Mouse (Mus musculus) hindbrain, embryonic 13.5 days (tissue): ENCODE measurements at regions not wholly inside any gene's neighbourhood (a gene's known extent, or its start where the extent isn't known, plus 50 kb on each side); places are given as distances from the start of the nearest gene placed in this dataset.

Experiments used
- ATAC-seq: fragments of 200-750 bp; cut with Nextera tagmentation; 2 replicates; pipeline ENCODE4 v1.8.0; 2017; ENCODE audit warnings: moderate TSS enrichment; ENCODE audit not compliant: low FRiP score
- H3K27ac ChIP-seq: fragments of 300-500 bp; sonication (generic); 2 replicates; pipeline ENCODE4 v1.5.1; 2015; ENCODE audit warnings: inconsistent platforms, mild to moderate bottlenecking, moderate library complexity
- H3K27me3 ChIP-seq: fragments of 300-500 bp; sonication (generic); 2 replicates; pipeline ENCODE4 v1.6.1; 2015; ENCODE audit warnings: mild to moderate bottlenecking, inconsistent platforms
- H3K36me3 ChIP-seq: fragments of 300-500 bp; sonication (generic); 2 replicates; pipeline ENCODE4 v1.6.1; 2015; ENCODE audit warnings: mild to moderate bottlenecking, inconsistent platforms
- H3K4me1 ChIP-seq: fragments of 300-500 bp; sonication (generic); replicated peaks from 2 replicates; pipeline ENCODE4 v1.6.1; 2015; ENCODE audit warnings: inconsistent platforms
- H3K4me2 ChIP-seq: fragments of 300-500 bp; sonication (generic); 2 replicates; pipeline ENCODE4 v1.6.1; 2015; ENCODE audit warnings: inconsistent platforms, mild to moderate bottlenecking, moderate library complexity
- H3K4me3 ChIP-seq: fragments of 300-500 bp; sonication (generic); 2 replicates; pipeline ENCODE4 v1.5.1; 2015; ENCODE audit warnings: mild to moderate bottlenecking, inconsistent platforms
- H3K9ac ChIP-seq: fragments of 300-500 bp; sonication (generic); 2 replicates; pipeline ENCODE4 v1.6.1; 2015; ENCODE audit warnings: mild to moderate bottlenecking, inconsistent platforms
- H3K9me3 ChIP-seq: fragments of 300-500 bp; sonication (generic); 2 replicates; pipeline ENCODE4 v1.6.1; 2016; ENCODE audit warnings: inconsistent platforms
- WGBS: fragments of 180-500 bp; shearing (Covaris S2); methylation state at CpG from one replicate; pipeline ENCODE4 v1.1.7; 2015; 5-methylcytosine and 5-hydroxymethylcytosine counted together

DNA sequence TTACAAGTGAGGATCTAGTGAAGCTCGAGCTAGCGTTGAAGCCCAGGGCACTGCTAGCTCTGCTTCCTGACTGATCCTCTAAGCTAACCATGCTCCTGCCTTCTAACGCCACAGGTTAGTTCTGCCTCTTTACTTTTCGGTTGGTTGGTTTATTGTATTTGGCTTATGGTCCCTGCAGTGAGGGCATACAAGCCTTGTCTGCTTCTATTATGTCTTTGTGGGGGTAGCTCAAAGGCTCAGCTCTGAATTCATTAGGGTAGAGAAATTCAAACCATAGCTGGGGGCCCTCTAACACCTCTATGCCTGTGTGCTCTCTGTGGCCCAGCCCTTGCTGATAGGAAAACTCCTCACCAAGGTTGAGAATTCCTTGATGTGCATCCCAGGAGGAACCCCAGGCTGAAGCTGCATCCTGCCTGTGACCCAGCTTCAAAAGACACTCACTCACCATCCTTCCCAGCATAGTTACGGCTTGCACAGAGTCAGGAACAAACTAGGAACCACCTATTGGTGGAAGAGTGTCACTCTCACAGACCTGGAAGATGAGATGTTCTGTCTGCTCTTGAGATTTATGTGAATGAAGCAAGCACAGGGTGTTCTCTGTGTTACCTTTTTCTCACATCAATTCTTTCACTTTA lies 536.7 kb upstream of the Kdm8 start:
- Histone ChIP-seq H3K27ac (no peak overlapping the region), H3K4me1 (no peaks in the 10 kb centered on the region), H3K4me2 (no peak overlapping the region), H3K36me3 (no peaks in the 10 kb centered on the region), H3K27me3 (0 out of 2 replicates have a peak, but pooled peaks cover 1% of the 10 kb centered on the region), H3K9ac (no peak overlapping the region), H3K4me3 (no peak overlapping the region), H3K9me3 (no peaks in the 10 kb centered on the region)
- no peak for ATAC-seq
- 65% methylated on average over 5 of the region's 5 CpGs for WGBS

DNA sequence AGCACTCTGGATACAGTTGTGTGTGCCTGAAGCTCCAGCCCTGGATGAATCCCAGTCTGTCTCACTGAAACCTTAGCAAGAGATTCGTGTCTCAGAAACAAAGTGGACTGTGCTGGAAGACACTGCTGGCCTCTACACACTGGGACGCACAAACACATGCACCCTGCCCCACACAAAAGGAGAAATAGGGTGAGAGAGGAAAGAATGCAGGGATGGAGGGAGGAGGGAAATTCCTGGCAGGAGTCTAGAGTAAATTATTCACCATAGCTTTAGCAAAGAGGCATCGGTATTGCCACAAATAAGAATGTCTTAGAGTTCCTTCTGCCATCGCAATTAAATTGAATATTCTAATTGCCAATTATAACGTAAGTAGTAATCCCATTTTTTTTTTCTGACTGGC lies 530.4 kb upstream of the Kdm8 start:
- WGBS, result 68% methylated on average over 5 of the region's 5 CpGs

GRCm38 (mm10) chr7:124914479-124914878 lies 530.0 kb upstream of the Kdm8 start:
- 77% methylated on average over 4 of the region's 4 CpGs for WGBS

More for the DNA sequence above, 530.4 kb upstream of the Kdm8 start:
- Histone ChIP-seq H3K27ac (no peak overlapping the region), H3K9ac (no peak overlapping the region), H3K27me3 (no peaks in the 10 kb centered on the region), H3K9me3 (no peaks in the 10 kb centered on the region), H3K4me2 (no peak overlapping the region), H3K4me3 (no peak overlapping the region), H3K36me3 (no peaks in the 10 kb centered on the region), H3K4me1 (peaks cover 7% of the 10 kb centered on the region)
- no peak for ATAC-seq

GRCm38 (mm10) chr7:124914972-124915371 lies 529.5 kb upstream of the Kdm8 start:
- no peak overlapping the region for H3K27ac ChIP-seq
- no peaks in the 10 kb centered on the region for H3K36me3 ChIP-seq
- H3K9ac ChIP-seq, result no peak overlapping the region
- peaks cover 7% of the 10 kb centered on the region for H3K4me1 ChIP-seq
- H3K9me3 ChIP-seq, result no peaks in the 10 kb centered on the region
- H3K4me3 ChIP-seq, result no peak overlapping the region
- ATAC-seq, result no peak
- H3K4me2 ChIP-seq, result no peak overlapping the region
- H3K27me3 ChIP-seq, result no peaks in the 10 kb centered on the region
- 72% methylated on average over 6 of the region's 6 CpGs for WGBS

More at GRCm38 (mm10) chr7:124914479-124914878, 530.0 kb upstream of the Kdm8 start:
- Histone ChIP-seq H3K9ac (no peak overlapping the region), H3K4me3 (no peak overlapping the region), H3K27me3 (no peaks in the 10 kb centered on the region), H3K4me2 (no peak overlapping the region), H3K4me1 (peaks cover 7% of the 10 kb centered on the region), H3K36me3 (no peaks in the 10 kb centered on the region), H3K9me3 (no peaks in the 10 kb centered on the region), H3K27ac (no peak overlapping the region)
- ATAC-seq, result no peak

DNA sequence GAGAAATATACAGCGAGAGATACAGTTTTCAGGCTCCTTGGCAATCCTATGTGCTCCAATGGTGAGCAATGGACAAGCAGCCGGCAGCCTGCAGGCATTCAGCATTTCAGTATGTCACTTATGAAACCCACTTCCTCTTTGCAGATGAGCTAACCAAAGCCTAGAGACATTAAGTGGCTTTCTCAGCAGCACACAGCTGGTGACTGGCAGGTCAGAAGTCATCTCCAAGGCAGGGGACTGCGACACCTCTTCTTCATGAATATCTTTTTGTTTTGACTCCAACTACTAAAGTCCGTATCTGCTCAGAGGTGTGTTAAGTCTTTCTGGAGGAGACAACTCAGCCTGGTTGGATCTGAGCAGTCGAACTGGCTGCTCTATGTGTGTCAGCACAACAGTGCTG lies 528.8 kb upstream of the Kdm8 start:
- no peak overlapping the region for H3K27ac ChIP-seq
- no peaks in the 10 kb centered on the region for H3K36me3 ChIP-seq
- no peaks in the 10 kb centered on the region for H3K27me3 ChIP-seq
- H3K4me3 ChIP-seq, result no peak overlapping the region
- H3K9ac ChIP-seq, result no peak overlapping the region
- ATAC-seq, result no peak
- H3K9me3 ChIP-seq, result no peaks in the 10 kb centered on the region
- 77% methylated on average over 5 of the region's 5 CpGs for WGBS
- H3K4me2 ChIP-seq, result no peak overlapping the region
- H3K4me1 ChIP-seq, result peaks cover 7% of the 10 kb centered on the region

- no peak overlapping the region for H3K4me2 ChIP-seq
- H3K27ac ChIP-seq, result no peak overlapping the region
- H3K4me1 ChIP-seq, result peaks cover 7% of the 10 kb centered on the region
- no peak overlapping the region for H3K4me3 ChIP-seq
- WGBS, result 43% methylated on average over 5 of the region's 5 CpGs
- no peaks in the 10 kb centered on the region for H3K36me3 ChIP-seq
- no peak overlapping the region for H3K9ac ChIP-seq
- ATAC-seq, result no peak
- no peaks in the 10 kb centered on the region for H3K9me3 ChIP-seq
- H3K27me3 ChIP-seq, result no peaks in the 10 kb centered on the region
Measured at GRCm38 (mm10) chr7:124917606-124918120, 526.8 kb upstream of the Kdm8 start.

DNA sequence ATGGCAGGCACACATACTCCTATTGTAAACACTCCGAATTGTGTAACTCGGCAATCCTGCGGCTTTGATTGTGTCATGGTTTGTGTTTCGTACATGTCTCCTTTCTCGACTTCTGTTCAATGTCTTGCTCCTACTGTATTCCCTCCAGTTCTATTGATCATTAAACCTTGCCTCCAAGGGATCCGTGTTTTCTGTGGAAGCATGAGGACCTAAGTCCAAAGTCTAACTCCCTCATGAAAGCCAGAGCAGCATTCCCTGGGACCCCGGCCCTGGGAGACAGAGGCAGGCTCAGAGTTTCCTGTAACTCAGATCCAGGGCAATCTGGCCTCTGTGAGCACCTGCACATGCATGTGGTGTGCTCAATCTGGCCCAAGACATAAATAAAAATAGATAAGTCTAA lies 521.7 kb upstream of the Kdm8 start:
- Histone ChIP-seq H3K27ac (no peak overlapping the region), H3K27me3 (no peaks in the 10 kb centered on the region), H3K4me2 (no peak overlapping the region), H3K9ac (no peak overlapping the region), H3K36me3 (no peaks in the 10 kb centered on the region), H3K4me3 (no peak overlapping the region), H3K9me3 (no peaks in the 10 kb centered on the region), H3K4me1 (peaks cover under 1% of the 10 kb centered on the region; the same call in 1 of the 2 replicates)
- 87% methylated on average over 7 of the region's 7 CpGs for WGBS
- ATAC-seq, result no peak

GRCm38 (mm10) chr7:124933573-124933972 lies 510.9 kb upstream of the Kdm8 start:
- H3K36me3 ChIP-seq, result no peaks in the 10 kb centered on the region
- no peak overlapping the region for H3K27ac ChIP-seq
- H3K4me2 ChIP-seq, result no peak overlapping the region
- H3K9me3 ChIP-seq, result no peaks in the 10 kb centered on the region
- WGBS, result 89% methylated on average over 3 of the region's 3 CpGs
- no peak overlapping the region for H3K9ac ChIP-seq
- H3K27me3 ChIP-seq, result 0 out of 2 replicates have a peak, but pooled peaks cover 6% of the 10 kb centered on the region
- ATAC-seq, result no peak
- H3K4me1 ChIP-seq, result no peaks in the 10 kb centered on the region
- H3K4me3 ChIP-seq, result no peak overlapping the region

DNA sequence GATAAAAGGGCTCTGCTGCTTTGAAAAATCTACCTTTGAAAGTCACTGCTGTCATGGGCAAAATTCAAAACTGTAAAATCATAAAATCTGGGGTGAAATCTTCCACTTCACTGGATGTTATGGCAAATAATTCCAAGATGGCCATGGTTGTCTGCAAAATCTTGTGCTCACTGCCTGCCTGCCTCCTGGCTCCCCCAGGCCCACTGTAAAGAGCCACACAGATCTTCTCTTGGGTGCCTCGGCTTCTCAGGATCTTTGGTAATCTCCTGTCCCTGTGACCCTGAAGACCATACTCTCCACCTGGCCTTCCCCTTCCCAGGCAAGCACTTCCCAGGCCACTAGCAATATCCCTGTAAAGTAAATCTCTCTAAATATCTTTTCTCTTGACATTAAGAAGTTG lies 505.1 kb upstream of the Kdm8 start:
- WGBS, result 100% methylated on average over 1 of the region's 1 CpGs
- Histone ChIP-seq H3K4me1 (peaks cover 3% of the 10 kb centered on the region; the same call in 1 of the 2 replicates), H3K36me3 (no peaks in the 10 kb centered on the region), H3K4me3 (no peak overlapping the region), H3K4me2 (no peak overlapping the region), H3K27me3 (no peaks in the 10 kb centered on the region), H3K27ac (no peak overlapping the region), H3K9ac (no peak overlapping the region), H3K9me3 (no peaks in the 10 kb centered on the region)
- ATAC-seq, result no peak

DNA sequence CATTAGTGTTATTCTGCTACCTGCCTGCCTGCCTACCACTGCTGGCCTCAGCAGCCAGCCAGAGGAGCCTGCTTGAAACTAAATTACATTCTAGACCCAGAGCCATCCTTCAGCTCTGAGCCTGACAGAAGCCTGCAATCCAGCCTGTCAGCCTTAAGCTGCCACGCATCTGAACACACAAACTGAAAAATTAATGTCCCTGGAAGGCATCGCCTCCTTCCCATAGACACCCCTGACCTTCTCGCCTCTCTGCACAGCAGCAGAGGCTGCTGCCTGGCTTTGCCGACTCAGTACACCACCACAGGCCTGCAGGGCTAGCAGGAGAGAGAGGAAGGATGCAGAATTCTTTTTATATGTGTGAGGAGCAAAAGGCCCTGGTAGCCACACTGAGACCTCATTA lies 502.9 kb upstream of the Kdm8 start:
- H3K4me2 ChIP-seq, result no peak overlapping the region
- WGBS, result 58% methylated on average over 4 of the region's 4 CpGs
- H3K36me3 ChIP-seq, result no peaks in the 10 kb centered on the region
- ATAC-seq, result no peak
- peak overlapping the region; percentile 19; the same call in 1 of the 2 replicates for H3K27ac ChIP-seq
- H3K27me3 ChIP-seq, result no peaks in the 10 kb centered on the region
- no peaks in the 10 kb centered on the region for H3K9me3 ChIP-seq
- H3K4me3 ChIP-seq, result no peak overlapping the region
- H3K4me1 ChIP-seq, result peaks cover 3% of the 10 kb centered on the region; the same call in 1 of the 2 replicates
- no peak overlapping the region for H3K9ac ChIP-seq

- no peak overlapping the region for H3K27ac ChIP-seq
- 71% methylated on average over 1 of the region's 1 CpGs for WGBS
Measured at GRCm38 (mm10) chr7:124946424-124946823, 498.1 kb upstream of the Kdm8 start.

GRCm38 (mm10) chr7:124957329-124957728 lies 487.1 kb upstream of the Kdm8 start:
- no peak for ATAC-seq
- Histone ChIP-seq H3K27ac (no peak overlapping the region), H3K4me1 (no peaks in the 10 kb centered on the region), H3K36me3 (no peaks in the 10 kb centered on the region), H3K9me3 (no peaks in the 10 kb centered on the region), H3K27me3 (no peaks in the 10 kb centered on the region), H3K4me2 (no peak overlapping the region), H3K4me3 (no peak overlapping the region), H3K9ac (no peak overlapping the region)
- 87% methylated on average over 6 of the region's 6 CpGs for WGBS

More at GRCm38 (mm10) chr7:124946424-124946823, 498.1 kb upstream of the Kdm8 start:
- Histone ChIP-seq H3K9me3 (no peaks in the 10 kb centered on the region), H3K4me3 (no peak overlapping the region), H3K27me3 (no peaks in the 10 kb centered on the region), H3K4me1 (peaks cover 3% of the 10 kb centered on the region; the same call in 1 of the 2 replicates), H3K36me3 (no peaks in the 10 kb centered on the region), H3K9ac (no peak overlapping the region), H3K4me2 (no peak overlapping the region)
- ATAC-seq, result no peak

- Histone ChIP-seq H3K4me3 (no peak overlapping the region), H3K36me3 (no peaks in the 10 kb centered on the region), H3K9ac (no peak overlapping the region), H3K4me2 (no peak overlapping the region), H3K9me3 (no peaks in the 10 kb centered on the region), H3K27me3 (no peaks in the 10 kb centered on the region), H3K4me1 (no peaks in the 10 kb centered on the region), H3K27ac (no peak overlapping the region)
- no peak for ATAC-seq
- WGBS, result 65% methylated on average over 5 of the region's 5 CpGs
Measured at GRCm38 (mm10) chr7:124974870-124975488, 469.5 kb upstream of the Kdm8 start.
